Mouse (Mus musculus): Measurements from ENCODE around the gene Naa20.
A peak's percentile ranks its signal among the peaks of the same experiment; 100 is the strongest.

Gene Naa20

GRCm38 (mm10) chr2:145952726-145953125 lies 50.8 kb downstream of the Naa20 start:
- no peak for DNase-seq

- DNase-seq, result no peak
Measured at GRCm38 (mm10) chr2:145955844-145956243, 53.9 kb downstream of the Naa20 start.

DNA sequence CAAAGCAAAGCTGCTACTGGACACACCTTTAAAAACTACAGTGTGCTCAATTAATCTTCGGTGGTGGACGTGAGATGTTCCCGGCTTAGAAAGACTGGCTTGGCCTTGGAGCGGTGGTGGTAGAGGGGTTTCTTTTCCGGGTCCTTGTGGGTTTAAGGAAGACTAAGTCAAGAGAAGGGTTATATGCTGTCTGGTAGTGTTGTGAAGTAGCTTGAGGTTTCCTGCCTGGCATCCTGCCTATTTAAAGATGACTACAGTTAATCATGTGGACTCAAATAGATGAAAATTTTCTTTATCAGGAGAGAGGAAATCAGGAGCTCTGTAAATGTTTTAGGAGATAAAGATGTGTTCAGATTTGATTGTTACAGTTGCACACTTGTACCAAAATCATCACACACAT lies 54.4 kb downstream of the Naa20 start:
- no peak for DNase-seq

GRCm38 (mm10) chr2:145957450-145957849 lies 55.6 kb downstream of the Naa20 start:
- DNase-seq, result peak in 1 of 2 experiments; percentile 16

DNA sequence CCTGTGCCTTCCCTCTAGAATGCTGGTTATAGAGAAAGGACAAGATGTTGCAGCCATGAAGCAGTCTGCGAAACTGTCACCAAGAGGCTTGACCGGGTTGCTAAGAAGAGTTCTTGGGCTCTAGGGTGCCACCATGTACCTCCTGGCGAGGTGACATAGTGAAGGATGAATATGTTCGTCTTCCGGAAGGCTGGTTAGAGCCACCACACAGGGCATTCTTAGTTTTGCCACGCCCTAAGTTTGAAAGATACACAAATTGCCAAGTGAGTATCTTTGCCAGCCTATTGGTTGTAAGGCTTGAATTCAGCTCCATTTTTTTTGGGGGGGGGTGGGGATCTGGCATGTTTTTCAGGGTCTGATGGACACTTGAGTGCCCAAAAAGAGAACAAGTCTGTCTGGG lies 56.2 kb downstream of the Naa20 start:
- DNase-seq, result no peak

GRCm38 (mm10) chr2:145958551-145958950 lies 56.7 kb downstream of the Naa20 start:
- DNase-seq, result no peak

DNA sequence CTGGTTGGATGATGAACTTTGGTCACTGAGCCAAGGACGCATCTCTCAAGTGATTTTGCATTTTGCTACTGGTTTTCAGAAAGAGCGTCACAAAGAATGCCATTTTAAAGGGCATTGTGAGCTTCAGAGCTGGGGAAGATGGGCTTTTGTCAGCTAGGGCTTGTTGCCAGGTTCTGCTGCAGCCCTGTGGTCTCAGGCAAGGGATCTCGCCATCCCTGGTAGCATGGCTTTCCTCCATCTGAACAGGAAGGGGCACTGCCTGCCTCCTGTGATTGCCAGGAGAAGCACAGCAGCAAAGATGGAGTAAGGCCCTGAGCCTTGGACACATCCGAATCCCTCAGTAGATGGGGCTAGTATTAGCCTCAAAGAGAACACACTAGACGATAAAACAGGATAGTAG lies 60.0 kb downstream of the Naa20 start:
- no peak for DNase-seq
